Mouse (Mus musculus) T-helper 17 cell (primary cell): ENCODE results near the gene Sec11a.

Experiments
- in situ Hi-C, 2 experiments: fragments of 300-600 bp; cut with MboI, MseI; formaldehyde crosslinking; loops; 1 replicate in 1 of 2; 2 replicates in 1 of 2; pipeline ENCODE4 v1.15.1; 2025; ENCODE audit warnings: high pct_unique_total_duplicates in 2 of 2

The Sec11a gene

DNA sequence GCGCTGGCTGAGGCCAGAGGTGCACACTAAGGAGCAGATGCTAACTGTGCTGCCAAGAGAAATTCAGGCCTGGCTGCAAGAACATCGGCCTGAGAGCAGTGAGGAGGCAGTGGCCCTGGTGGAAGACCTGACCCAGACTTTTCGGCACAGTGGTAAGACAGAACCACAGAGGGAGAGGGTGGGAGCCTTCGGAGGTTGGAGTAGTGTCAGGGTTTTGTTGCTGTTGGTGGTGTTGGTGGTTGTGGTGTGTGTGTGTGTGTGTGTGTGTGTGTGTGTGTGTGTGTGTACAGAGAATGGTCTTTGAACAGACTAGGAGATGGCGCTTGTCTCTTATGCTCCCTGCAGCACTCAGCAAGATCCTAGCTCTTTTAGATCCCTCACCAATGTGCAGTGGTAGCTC is 84.1 kb downstream of the Sec11a start:
- in situ Hi-C loops = no loop called here

GRCm38 (mm10) chr7:80862475-80862874 is 85.1 kb downstream of the Sec11a start:
- in situ Hi-C loops = no loop called here

DNA sequence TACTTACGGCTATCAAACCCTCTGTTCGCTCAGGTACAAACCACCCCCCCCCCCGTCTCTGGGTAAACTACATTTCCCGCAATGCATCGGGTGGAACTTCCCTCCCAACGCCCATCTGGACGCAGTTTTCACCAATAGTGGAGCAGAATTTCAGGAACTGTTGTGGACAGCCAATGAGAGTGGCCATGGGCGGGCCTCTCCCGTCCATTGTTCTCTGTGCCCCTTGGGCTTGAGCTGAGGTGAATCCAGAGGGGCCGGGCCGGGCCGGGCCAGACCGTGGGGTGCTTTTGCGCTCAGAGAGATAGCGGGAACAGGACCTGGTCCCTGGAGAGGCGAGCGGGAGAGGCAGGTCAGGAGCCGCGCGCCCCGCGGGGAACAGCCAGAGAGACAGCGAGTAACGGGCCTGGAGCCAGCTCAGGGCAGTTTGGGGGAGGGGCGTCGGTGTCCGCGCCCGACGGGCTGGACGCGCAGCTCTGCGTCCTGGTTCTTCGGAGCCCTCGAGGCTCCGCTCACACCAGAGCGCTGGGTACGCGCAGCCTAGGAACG is 86.8 kb downstream of the Sec11a start, which contains the start of gene Zscan2:
Gene Zscan2 (plus strand): TSS at position 192 of the 546 bp plus-strand sequence.
- in situ Hi-C loops = no loop called here

- in situ Hi-C loops = no loop called here
Measured at GRCm38 (mm10) chr7:80860227-80860626, 87.4 kb downstream of the Sec11a start.

- in situ Hi-C loops = no loop called here
Measured at GRCm38 (mm10) chr7:80857181-80857580, 90.4 kb downstream of the Sec11a start.

GRCm38 (mm10) chr7:80855316-80855715 is 92.3 kb downstream of the Sec11a start:
- in situ Hi-C loops = no loop called here
